Mouse (Mus musculus): ENCODE results near the gene 4930558K02Rik. TPM values are rescaled to one million over a fixed set of nuclear protein-coding genes. Genes with fewer than 3 reads are reported as not detected.

The 4930558K02Rik gene
- polyA plus RNA-seq, 1 experiment, result not detected

GRCm38 (mm10) chr1:162008631-162009067 lies 29.2 kb upstream of the 4930558K02Rik start:
- no peak for TF ChIP-seq POLR2A (IDR thresholded peaks at IDR 0.05; ENCODE audit: borderline replicate concordance, extremely low read depth, insufficient read depth, insufficient read length, poor library complexity, severe bottlenecking)
- TF ChIP-seq CTCF (IDR thresholded peaks at IDR 0.05; ENCODE audit: borderline replicate concordance, extremely low read depth, insufficient read depth, insufficient read length), result no peak
- DNase-seq (ENCODE audit: low read depth), result peak; percentile 39

- TF ChIP-seq POLR2A (IDR thresholded peaks at IDR 0.05; ENCODE audit: borderline replicate concordance, extremely low read depth, insufficient read depth, insufficient read length, poor library complexity, severe bottlenecking), result no peak
- TF ChIP-seq CTCF (IDR thresholded peaks at IDR 0.05; ENCODE audit: borderline replicate concordance, extremely low read depth, insufficient read depth, insufficient read length), result no peak
- no peak for DNase-seq (ENCODE audit: low read depth)
These were observed 28.8 kb upstream of the 4930558K02Rik start for GRCm38 (mm10) chr1:162008208-162008607.

DNA sequence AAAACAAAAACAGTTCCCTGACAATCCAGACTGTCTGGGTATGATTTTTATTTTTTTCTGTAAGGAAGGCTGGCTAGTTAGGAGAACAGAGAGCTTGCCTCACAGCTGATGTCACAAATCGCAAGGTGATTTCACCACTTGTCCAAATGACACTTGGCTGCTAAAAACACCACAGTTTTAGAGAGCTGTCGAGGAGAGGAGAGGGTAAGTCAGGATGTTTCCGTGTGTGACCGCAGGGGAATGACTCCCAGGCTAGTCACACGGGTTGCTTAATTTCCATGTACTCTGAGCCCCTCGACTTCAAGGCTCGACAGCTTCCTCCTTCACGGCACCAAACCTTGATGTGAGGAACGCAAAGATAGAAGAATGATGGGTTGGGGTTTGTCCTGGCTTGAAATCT lies 26.7 kb upstream of the 4930558K02Rik start:
- TF ChIP-seq POLR2A (IDR thresholded peaks at IDR 0.05; ENCODE audit: borderline replicate concordance, extremely low read depth, insufficient read depth, insufficient read length, poor library complexity, severe bottlenecking), result no peak
- TF ChIP-seq CTCF (IDR thresholded peaks at IDR 0.05; ENCODE audit: borderline replicate concordance, extremely low read depth, insufficient read depth, insufficient read length), result no peak
- DNase-seq (ENCODE audit: low read depth), result no peak

- TF ChIP-seq CTCF (IDR thresholded peaks at IDR 0.05; ENCODE audit: borderline replicate concordance, extremely low read depth, insufficient read depth, insufficient read length), result peak; percentile 36; the same call in 1 of the 2 replicates
- no peak for TF ChIP-seq POLR2A (IDR thresholded peaks at IDR 0.05; ENCODE audit: borderline replicate concordance, extremely low read depth, insufficient read depth, insufficient read length, poor library complexity, severe bottlenecking)
- peak; percentile 70 for DNase-seq (ENCODE audit: low read depth)
These were observed 25.7 kb upstream of the 4930558K02Rik start for GRCm38 (mm10) chr1:162004821-162005770.

- no peak for DNase-seq (ENCODE audit: low read depth)
- TF ChIP-seq CTCF (IDR thresholded peaks at IDR 0.05; ENCODE audit: borderline replicate concordance, extremely low read depth, insufficient read depth, insufficient read length) (no peak), POLR2A (IDR thresholded peaks at IDR 0.05; ENCODE audit: borderline replicate concordance, extremely low read depth, insufficient read depth, insufficient read length, poor library complexity, severe bottlenecking) (no peak)
These were observed 25.0 kb upstream of the 4930558K02Rik start for GRCm38 (mm10) chr1:162004518-162004780.

DNA sequence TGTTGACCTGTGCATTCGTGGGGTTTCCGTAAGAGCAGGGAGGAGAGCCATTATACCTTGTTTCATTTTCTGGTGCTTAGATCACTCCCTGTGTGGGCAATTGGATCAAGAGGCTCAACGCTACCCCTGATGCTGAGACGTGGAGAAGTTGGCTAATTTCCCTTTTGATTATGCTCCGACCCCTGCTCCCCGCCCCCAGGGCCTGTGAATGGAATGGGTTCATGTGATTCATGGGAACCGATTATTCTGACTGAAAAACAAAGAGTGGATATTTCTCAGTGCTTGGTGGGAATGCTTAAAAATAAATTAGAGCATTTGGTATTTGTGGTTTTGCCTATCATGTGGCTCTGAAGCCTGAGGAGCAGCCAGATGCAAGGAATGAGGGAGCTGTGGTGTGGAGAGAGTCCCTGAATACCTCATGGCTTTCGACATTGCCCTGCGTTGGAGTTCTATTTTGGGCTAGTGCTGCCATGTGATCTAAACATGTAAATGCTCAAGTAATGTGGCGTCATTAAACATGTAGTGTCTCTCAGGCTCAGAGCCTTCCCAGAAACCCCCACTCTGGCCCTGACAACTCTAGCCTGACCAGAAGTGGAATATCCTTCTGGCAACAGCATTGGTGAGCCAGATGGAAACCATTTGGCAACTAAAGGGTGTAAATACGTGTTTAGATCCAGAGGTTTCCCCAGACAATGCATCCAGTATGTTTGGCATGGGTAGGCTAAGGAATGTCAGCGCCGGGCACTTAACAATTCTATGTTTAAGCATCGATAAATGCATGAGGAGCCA lies 24.5 kb upstream of the 4930558K02Rik start:
- peak; percentile 51 for DNase-seq (ENCODE audit: low read depth)
- no peak for TF ChIP-seq POLR2A (IDR thresholded peaks at IDR 0.05; ENCODE audit: borderline replicate concordance, extremely low read depth, insufficient read depth, insufficient read length, poor library complexity, severe bottlenecking)
- TF ChIP-seq CTCF (IDR thresholded peaks at IDR 0.05; ENCODE audit: borderline replicate concordance, extremely low read depth, insufficient read depth, insufficient read length), result no peak

DNA sequence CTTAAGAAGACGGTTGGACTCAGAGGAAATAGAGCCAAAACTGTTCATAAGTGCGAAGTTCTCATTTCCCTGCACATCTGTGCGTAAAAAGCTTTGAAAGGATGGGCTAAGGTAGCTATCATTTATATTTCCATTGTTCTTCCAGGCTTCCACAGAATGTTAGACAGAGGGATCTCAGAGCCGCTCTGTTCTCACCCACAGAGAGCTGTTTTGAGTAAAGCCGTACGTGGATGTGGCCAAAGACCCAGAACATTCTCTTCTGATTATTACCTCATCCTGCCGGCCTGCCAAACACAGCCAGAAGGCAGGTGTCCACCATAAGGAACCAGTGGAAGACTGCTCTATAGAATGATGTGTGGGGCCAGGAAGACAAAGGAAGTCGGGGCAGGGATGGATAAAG lies 21.9 kb upstream of the 4930558K02Rik start:
- TF ChIP-seq CTCF (IDR thresholded peaks at IDR 0.05; ENCODE audit: borderline replicate concordance, extremely low read depth, insufficient read depth, insufficient read length) (no peak), POLR2A (IDR thresholded peaks at IDR 0.05; ENCODE audit: borderline replicate concordance, extremely low read depth, insufficient read depth, insufficient read length, poor library complexity, severe bottlenecking) (no peak)
- no peak for DNase-seq (ENCODE audit: low read depth)

DNA sequence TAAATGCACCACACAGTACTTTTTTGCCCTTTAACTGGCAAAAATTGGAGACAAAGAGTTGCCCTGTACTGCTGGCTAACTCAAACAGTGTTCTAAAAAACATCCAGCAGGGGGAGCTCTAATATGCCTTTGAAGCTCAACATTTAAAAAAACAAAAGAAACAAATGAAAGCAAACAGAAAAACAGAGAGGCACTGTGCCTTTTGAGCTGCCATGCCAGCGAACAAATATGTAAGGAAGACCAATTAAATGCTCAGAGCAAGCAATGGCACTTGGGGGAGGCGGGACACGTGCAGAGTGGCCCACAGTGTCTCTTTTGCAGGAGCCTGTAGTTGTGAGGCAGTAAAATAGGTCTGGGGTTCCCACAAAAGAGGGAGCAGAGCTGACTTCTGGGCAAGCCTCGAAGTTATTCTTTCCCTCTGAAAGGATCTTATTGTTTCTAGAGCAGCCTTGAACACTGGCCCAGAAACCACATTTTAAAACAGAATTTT lies 20.5 kb upstream of the 4930558K02Rik start:
- TF ChIP-seq POLR2A (IDR thresholded peaks at IDR 0.05; ENCODE audit: borderline replicate concordance, extremely low read depth, insufficient read depth, insufficient read length, poor library complexity, severe bottlenecking), result no peak
- TF ChIP-seq CTCF (IDR thresholded peaks at IDR 0.05; ENCODE audit: borderline replicate concordance, extremely low read depth, insufficient read depth, insufficient read length), result peak; percentile 49; the same call in 1 of the 2 replicates
- peak; percentile 95 for DNase-seq (ENCODE audit: low read depth)

GRCm38 (mm10) chr1:161999338-161999737 lies 19.9 kb upstream of the 4930558K02Rik start:
- no peak for DNase-seq (ENCODE audit: low read depth)
- TF ChIP-seq POLR2A (IDR thresholded peaks at IDR 0.05; ENCODE audit: borderline replicate concordance, extremely low read depth, insufficient read depth, insufficient read length, poor library complexity, severe bottlenecking) (no peak), CTCF (IDR thresholded peaks at IDR 0.05; ENCODE audit: borderline replicate concordance, extremely low read depth, insufficient read depth, insufficient read length) (no peak)

- DNase-seq (ENCODE audit: low read depth), result no peak
- no peak for TF ChIP-seq CTCF (IDR thresholded peaks at IDR 0.05; ENCODE audit: borderline replicate concordance, extremely low read depth, insufficient read depth, insufficient read length)
- no peak for TF ChIP-seq POLR2A (IDR thresholded peaks at IDR 0.05; ENCODE audit: borderline replicate concordance, extremely low read depth, insufficient read depth, insufficient read length, poor library complexity, severe bottlenecking)
These were observed 19.3 kb upstream of the 4930558K02Rik start for GRCm38 (mm10) chr1:161998781-161999180.

DNA sequence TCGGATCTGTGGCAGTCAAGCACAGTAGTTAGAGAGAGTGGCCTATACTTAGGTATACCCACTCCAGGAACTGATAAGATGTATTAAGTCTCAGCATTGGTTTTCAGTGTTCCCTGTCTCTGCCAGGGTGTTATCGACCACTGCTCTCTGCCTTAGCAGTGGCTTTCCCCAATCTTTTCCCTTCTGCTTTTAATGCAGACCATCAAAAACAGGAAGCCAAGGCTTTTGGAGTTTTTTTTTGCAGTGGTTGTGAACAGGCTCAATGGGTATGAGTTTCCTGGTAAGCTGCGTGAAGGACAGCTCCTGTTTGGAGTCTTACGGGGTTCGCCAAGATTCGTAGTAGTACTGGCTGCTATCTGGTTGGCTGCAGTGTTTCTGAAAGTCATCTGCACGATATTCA lies 13.0 kb upstream of the 4930558K02Rik start:
- no peak for DNase-seq (ENCODE audit: low read depth)
- TF ChIP-seq POLR2A (IDR thresholded peaks at IDR 0.05; ENCODE audit: borderline replicate concordance, extremely low read depth, insufficient read depth, insufficient read length, poor library complexity, severe bottlenecking) (no peak), CTCF (IDR thresholded peaks at IDR 0.05; ENCODE audit: borderline replicate concordance, extremely low read depth, insufficient read depth, insufficient read length) (no peak)

Data from brain, embryonic 14.5 days (tissue).